Mouse (Mus musculus): ENCODE measurements around the gene Cad. TPM values are rescaled to one million over a fixed set of nuclear protein-coding genes. Genes with fewer than 3 reads are reported as not detected.

The Cad gene
- polyA plus RNA-seq, 1 experiment from 2014 or later = 45.4 TPM

DNA sequence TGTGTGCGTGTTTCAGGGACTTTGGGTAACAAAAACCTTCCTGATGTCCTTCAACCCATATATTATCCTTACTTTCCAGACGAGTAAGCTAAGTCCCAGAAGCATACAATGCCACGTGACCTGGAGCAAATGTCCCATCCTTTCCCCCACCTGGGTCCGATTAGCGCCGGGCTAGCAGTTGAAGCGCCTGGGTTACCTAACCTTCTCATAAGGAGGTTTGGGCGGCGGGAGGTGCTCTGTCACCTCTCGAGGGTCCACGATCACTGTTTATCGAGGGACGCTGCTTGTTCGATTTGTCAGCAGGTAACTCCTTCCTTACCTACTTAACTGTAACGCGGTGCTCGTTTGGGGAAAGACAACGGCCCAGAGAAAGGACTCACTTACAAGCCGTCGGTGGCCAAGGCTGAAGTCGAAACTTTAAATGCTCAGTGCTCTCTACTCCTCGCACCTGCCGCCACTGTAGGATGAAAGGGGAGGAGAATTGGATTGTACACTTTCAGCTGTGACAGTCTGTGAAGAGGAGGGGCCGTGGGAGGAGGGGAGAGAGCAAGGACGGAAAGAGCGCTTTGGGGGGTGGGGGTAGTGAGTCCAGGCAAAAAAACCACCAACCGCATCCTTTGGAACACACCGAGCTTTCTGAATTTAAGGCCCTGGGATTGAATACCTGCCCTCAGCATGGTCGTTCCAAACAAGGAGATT lies 39.7 kb downstream of the Cad start:
- peaks cover 35% of the 10 kb centered on the region for H3K4me1 ChIP-seq
- no peak overlapping the region for H3K27ac ChIP-seq
- H3K27me3 ChIP-seq = peaks cover 96% of the 10 kb centered on the region
- H3K36me3 ChIP-seq (replicated peaks) = no peaks in the 10 kb centered on the region
- H3K4me3 ChIP-seq (replicated peaks) = peak overlapping the region; percentile 44; the same call in 1 of the 2 replicates
- 2% methylated on average over 29 of the region's 29 CpGs for WGBS
- ATAC-seq (ENCODE audit: low FRiP score) = no peak
- no peak overlapping the region for H3K9ac ChIP-seq
- peak overlapping the region; percentile 61 for H3K4me2 ChIP-seq
- H3K9me3 ChIP-seq = no peaks in the 10 kb centered on the region

DNA sequence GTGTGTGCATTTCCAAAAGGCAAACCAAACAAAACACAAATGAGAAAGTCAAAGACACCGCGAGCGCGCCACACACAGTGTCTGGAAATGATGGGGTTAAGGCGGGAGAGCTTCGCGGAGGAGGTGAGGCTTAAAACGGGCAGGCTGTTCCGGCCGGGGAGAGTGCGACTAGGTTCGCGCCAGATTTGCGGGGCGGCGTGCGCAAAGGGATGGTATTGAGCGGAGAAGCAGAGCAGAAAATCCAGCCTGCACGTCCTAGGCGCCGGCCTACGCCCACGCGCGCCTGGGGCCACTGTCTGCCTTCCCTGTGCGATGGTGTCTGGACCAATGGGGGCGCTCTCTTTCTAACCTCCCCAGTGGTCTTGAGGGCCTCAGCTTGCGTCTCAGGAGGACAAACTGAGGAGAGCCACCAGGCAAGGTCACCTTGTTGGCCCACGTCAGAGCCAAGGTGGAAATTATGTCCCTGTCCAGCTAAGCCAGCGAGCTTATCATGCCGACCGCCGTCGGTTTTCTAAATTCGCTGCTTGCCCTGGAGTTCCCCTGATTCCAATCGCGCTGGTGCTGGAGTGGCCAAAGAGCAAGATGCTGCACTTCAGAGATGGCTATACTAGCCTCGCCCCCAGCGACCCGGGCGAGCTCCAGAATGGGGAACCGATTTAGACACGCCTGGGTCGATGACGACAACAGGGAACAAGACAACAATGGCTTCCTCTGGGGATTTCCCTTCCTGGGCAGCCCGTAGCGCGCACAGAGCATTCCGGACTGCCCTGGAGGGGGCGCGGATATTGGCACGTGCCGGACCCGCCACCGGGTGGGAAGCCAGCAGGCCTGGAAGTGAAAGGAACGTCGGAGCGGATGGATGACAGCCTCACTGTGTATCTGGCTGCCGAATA lies 40.5 kb downstream of the Cad start:
- peak overlapping the region; percentile 27 for H3K4me3 ChIP-seq (replicated peaks)
- under 1% methylated on average over 59 of the region's 59 CpGs for WGBS
- peak; percentile 22; the same call in 1 of the 2 replicates for ATAC-seq (ENCODE audit: low FRiP score)
- peak overlapping the region; percentile 61 for H3K4me2 ChIP-seq
- H3K27ac ChIP-seq = no peak overlapping the region
- peaks cover 88% of the 10 kb centered on the region for H3K27me3 ChIP-seq
- peaks cover 35% of the 10 kb centered on the region for H3K4me1 ChIP-seq
- H3K9ac ChIP-seq = peak overlapping the region; percentile 9; the same call in 1 of the 2 replicates
- no peaks in the 10 kb centered on the region for H3K9me3 ChIP-seq
- no peaks in the 10 kb centered on the region for H3K36me3 ChIP-seq (replicated peaks)

DNA sequence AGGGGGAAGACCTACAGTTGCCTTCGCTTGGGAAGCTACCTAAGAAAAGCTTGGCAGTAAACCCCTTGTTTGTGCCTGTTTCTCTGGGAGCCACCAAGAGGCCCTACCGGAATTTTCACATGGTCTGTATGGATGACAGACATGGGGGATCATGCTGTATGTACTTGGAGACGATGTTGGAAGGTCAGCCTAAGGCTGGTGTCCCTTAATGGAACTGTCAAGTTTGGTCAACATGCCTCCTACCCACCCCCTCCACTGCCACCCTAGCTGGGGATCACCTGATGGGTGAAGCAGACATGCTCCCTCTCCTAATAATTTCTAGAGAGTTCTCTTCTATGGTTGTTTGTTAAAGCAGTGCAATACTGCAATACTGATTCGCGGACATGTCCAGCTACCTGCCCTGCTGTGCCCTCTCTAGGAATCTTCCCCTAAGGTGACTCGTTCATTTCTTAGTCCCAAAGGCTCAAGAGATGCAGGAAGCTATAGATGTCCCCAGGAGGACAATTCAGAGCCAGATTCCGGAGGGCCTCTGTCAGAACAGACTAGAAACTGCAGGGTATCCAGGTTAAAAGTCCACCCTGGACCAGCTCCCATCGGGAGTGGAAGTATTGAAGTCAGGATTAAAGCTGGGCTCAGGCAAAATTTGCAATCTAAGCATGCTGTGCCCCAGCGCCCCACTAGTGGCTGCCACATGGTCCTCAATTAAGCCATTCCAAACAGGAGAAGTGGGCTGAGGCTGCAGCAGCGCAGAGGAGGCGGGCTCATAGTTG lies 41.3 kb downstream of the Cad start:
- Histone ChIP-seq H3K4me2 (no peak overlapping the region), H3K4me3 (replicated peaks) (peak overlapping the region; percentile 27; the same call in 1 of the 2 replicates), H3K27ac (no peak overlapping the region), H3K4me1 (peaks cover 35% of the 10 kb centered on the region), H3K9me3 (no peaks in the 10 kb centered on the region), H3K36me3 (replicated peaks) (no peaks in the 10 kb centered on the region), H3K9ac (no peak overlapping the region), H3K27me3 (peaks cover 82% of the 10 kb centered on the region)
- WGBS = 23% methylated on average over 11 of the region's 11 CpGs
- no peak for ATAC-seq (ENCODE audit: low FRiP score)

- no peak within 1 kb of the TSS for H3K9ac ChIP-seq
- no peaks in the 10 kb centered on the region for H3K9me3 ChIP-seq
- WGBS = 89% methylated on average over 9 of the region's 9 CpGs
- no peak within 1 kb of the TSS for H3K4me2 ChIP-seq
- H3K27me3 ChIP-seq = 0 out of 2 replicates have a peak, but pooled peaks cover 8% of the 10 kb centered on the region
- no peak within 1 kb of the TSS for H3K27ac ChIP-seq
- no peaks in the 10 kb centered on the region for H3K36me3 ChIP-seq (replicated peaks)
- no peaks in the 10 kb centered on the region for H3K4me1 ChIP-seq
- H3K4me3 ChIP-seq (replicated peaks) = no peak within 1 kb of the TSS
- no peak for ATAC-seq (ENCODE audit: low FRiP score)
These were observed 51.3 kb downstream of the Cad start, which contains the start of gene Dnajc5g for GRCm38 (mm10) chr5:31105814-31106335. Gene Dnajc5g, plus strand, starts transcription at chr5:31106285.

DNA sequence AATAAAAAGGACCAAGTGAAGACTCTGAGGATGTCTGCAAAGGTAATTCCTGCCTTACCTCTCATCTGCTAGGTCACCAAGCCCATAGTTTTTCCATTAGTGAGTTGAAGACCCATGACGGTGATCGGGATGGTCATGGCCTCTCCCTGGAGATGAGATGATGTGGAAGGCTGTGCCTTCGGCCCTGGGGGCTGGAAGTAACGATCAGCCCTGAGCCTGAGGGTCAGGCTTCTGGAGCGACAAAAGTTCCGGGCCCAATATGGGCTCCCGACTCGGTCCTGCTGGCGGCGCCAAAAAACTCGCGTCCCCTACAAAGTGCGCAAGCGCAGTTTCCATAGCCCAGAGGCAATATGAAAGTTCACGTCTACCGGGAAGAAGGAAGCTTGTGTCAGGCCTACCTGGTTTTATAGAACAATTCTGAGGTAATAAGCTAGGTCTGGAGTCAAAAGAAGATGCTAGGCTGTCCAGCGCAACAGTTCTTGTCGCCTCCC lies 53.5 kb downstream of the Cad start, which contains the start of gene Slc30a3:
Gene Slc30a3 (minus strand): TSS at position 238 of the 491 bp plus-strand sequence.
- no peak within 1 kb of the TSS for H3K4me2 ChIP-seq
- no peak within 1 kb of the TSS for H3K4me3 ChIP-seq (replicated peaks)
- H3K9me3 ChIP-seq = no peaks in the 10 kb centered on the region
- H3K27ac ChIP-seq = no peak within 1 kb of the TSS
- ATAC-seq (ENCODE audit: low FRiP score) = no peak
- 92% methylated on average over 18 of the region's 18 CpGs for WGBS
- peaks cover 8% of the 10 kb centered on the region; the same call in 1 of the 2 replicates for H3K27me3 ChIP-seq
- H3K9ac ChIP-seq = no peak within 1 kb of the TSS
- no peaks in the 10 kb centered on the region for H3K36me3 ChIP-seq (replicated peaks)
- H3K4me1 ChIP-seq = no peaks in the 10 kb centered on the region

- no peaks in the 10 kb centered on the region for H3K36me3 ChIP-seq (replicated peaks)
- no peak overlapping the region for H3K9ac ChIP-seq
- H3K4me2 ChIP-seq = no peak overlapping the region
- WGBS = 40% methylated on average over 7 of the region's 7 CpGs
- no peaks in the 10 kb centered on the region for H3K9me3 ChIP-seq
- peaks cover 8% of the 10 kb centered on the region; the same call in 1 of the 2 replicates for H3K27me3 ChIP-seq
- no peak overlapping the region for H3K4me3 ChIP-seq (replicated peaks)
- no peak for ATAC-seq (ENCODE audit: low FRiP score)
- no peak overlapping the region for H3K27ac ChIP-seq
- no peaks in the 10 kb centered on the region for H3K4me1 ChIP-seq
These were observed 56.2 kb downstream of the Cad start for GRCm38 (mm10) chr5:31110781-31111180.

DNA sequence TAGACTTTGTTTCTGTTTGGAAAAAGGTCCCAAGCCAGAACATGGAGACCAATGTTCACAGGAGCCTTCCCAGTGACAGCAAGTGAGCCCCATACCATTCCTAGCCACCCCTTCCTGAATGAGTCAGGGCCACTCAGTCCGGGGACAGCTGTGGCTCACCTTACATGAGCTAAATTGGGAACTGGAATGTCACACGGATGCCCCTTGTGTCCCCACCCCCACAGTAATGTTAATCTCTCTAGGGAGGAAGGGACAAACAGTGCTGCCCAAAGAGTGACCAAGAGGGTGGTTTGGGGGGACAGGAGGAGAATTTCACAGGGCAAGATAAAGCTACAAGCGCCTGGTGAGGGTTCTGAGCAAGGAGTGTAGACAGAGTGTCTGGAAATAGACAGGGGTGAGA lies 61.8 kb downstream of the Cad start, which contains the start of gene Trim54:
Gene Trim54 (plus strand): TSS at position 359 of the 400 bp plus-strand sequence.
- H3K9me3 ChIP-seq = no peaks in the 10 kb centered on the region
- H3K27ac ChIP-seq = no peak within 1 kb of the TSS
- WGBS = 46% methylated on average over 3 of the region's 3 CpGs
- no peak within 1 kb of the TSS for H3K4me3 ChIP-seq (replicated peaks)
- no peak within 1 kb of the TSS for H3K9ac ChIP-seq
- ATAC-seq (ENCODE audit: low FRiP score) = no peak
- no peaks in the 10 kb centered on the region for H3K36me3 ChIP-seq (replicated peaks)
- H3K4me2 ChIP-seq = no peak within 1 kb of the TSS
- H3K4me1 ChIP-seq = no peaks in the 10 kb centered on the region
- peaks cover 15% of the 10 kb centered on the region for H3K27me3 ChIP-seq

DNA sequence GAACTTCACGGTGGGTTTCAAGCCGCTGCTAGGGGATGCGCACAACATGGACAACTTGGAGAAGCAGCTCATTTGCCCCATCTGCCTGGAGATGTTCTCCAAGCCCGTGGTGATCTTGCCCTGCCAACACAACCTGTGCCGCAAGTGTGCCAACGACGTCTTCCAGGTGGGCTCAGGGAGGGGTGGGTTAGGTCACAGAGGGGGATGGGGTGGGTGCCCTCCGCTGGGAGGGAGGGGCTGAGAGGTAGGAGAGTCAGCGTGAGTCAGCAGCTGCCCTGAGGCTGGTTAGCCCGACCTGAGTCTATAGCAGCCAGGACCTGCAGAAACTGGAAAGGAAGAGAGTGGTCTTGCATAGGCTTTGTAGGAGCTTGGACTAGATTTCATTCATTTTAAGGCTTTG lies 62.3 kb downstream of the Cad start:
- Histone ChIP-seq H3K36me3 (replicated peaks) (no peaks in the 10 kb centered on the region), H3K9ac (no peak overlapping the region), H3K4me3 (replicated peaks) (no peak overlapping the region), H3K4me1 (no peaks in the 10 kb centered on the region), H3K9me3 (no peaks in the 10 kb centered on the region), H3K4me2 (no peak overlapping the region), H3K27ac (no peak overlapping the region), H3K27me3 (peaks cover 15% of the 10 kb centered on the region)
- ATAC-seq (ENCODE audit: low FRiP score) = no peak
- 28% methylated on average over 10 of the region's 10 CpGs for WGBS

GRCm38 (mm10) chr5:31121111-31121510 lies 66.5 kb downstream of the Cad start:
- Histone ChIP-seq H3K27me3 (peaks cover 15% of the 10 kb centered on the region), H3K4me1 (0 out of 2 replicates have a peak, but pooled peaks cover 3% of the 10 kb centered on the region), H3K36me3 (replicated peaks) (no peaks in the 10 kb centered on the region), H3K27ac (no peak overlapping the region), H3K9me3 (no peaks in the 10 kb centered on the region), H3K9ac (no peak overlapping the region), H3K4me2 (no peak overlapping the region), H3K4me3 (replicated peaks) (no peak overlapping the region)
- WGBS = 90% methylated on average over 8 of the region's 8 CpGs
- no peak for ATAC-seq (ENCODE audit: low FRiP score)

DNA sequence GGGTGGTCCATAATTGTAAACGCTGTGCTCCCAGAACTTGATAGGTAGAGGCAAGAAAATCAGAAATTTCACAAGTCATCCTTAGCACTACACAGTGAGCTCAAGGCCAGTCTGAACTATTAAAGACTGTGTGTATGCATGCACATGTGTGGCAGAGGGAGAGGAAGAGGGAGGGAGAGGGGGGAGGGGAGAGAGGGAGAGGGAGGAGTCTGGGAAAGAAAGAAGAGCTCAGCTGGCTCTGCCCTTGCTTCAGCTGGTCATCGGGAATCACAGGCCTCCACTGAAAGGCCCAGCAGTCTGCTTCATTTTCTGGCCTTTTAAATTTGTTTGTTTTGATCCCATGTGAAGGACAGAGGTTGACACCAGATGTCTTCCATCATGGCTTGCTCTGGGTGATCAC lies 68.9 kb downstream of the Cad start:
- H3K4me3 ChIP-seq (replicated peaks) = no peak overlapping the region
- no peak overlapping the region for H3K4me2 ChIP-seq
- H3K4me1 ChIP-seq = 0 out of 2 replicates have a peak, but pooled peaks cover 3% of the 10 kb centered on the region
- H3K27me3 ChIP-seq = 0 out of 2 replicates have a peak, but pooled peaks cover 5% of the 10 kb centered on the region
- H3K9ac ChIP-seq = no peak overlapping the region
- H3K27ac ChIP-seq = no peak overlapping the region
- no peaks in the 10 kb centered on the region for H3K9me3 ChIP-seq
- ATAC-seq (ENCODE audit: low FRiP score) = no peak
- WGBS = 46% methylated on average over 2 of the region's 2 CpGs
- no peaks in the 10 kb centered on the region for H3K36me3 ChIP-seq (replicated peaks)

- no peak overlapping the region for H3K4me3 ChIP-seq (replicated peaks)
- peaks cover 4% of the 10 kb centered on the region; the same call in 1 of the 2 replicates for H3K27me3 ChIP-seq
- H3K27ac ChIP-seq = no peak overlapping the region
- H3K36me3 ChIP-seq (replicated peaks) = no peaks in the 10 kb centered on the region
- H3K9ac ChIP-seq = no peak overlapping the region
- 45% methylated on average over 5 of the region's 5 CpGs for WGBS
- no peak overlapping the region for H3K4me2 ChIP-seq
- no peaks in the 10 kb centered on the region for H3K9me3 ChIP-seq
- no peak for ATAC-seq (ENCODE audit: low FRiP score)
- 0 out of 2 replicates have a peak, but pooled peaks cover 3% of the 10 kb centered on the region for H3K4me1 ChIP-seq
These were observed 71.5 kb downstream of the Cad start for GRCm38 (mm10) chr5:31126050-31126449.

Measured in forebrain, embryonic 12.5 days (tissue).